Mouse (Mus musculus) kidney, postnatal 0 days (tissue): ENCODE results near the gene Il22ra2. TPM values are rescaled to one million over a fixed set of nuclear protein-coding genes. Genes with fewer than 3 reads are reported as not detected.

Experiments used
- ATAC-seq: fragments of 200-750 bp; cut with Nextera tagmentation; replicated peaks from 2 replicates; pipeline ENCODE4 v1.8.0; 2017; ENCODE audit warnings: low read depth, moderate number of reproducible peaks, moderate TSS enrichment, moderate library complexity; ENCODE audit not compliant: low FRiP score
- DNase-seq: peaks from one replicate; pipeline ENCODE4 v3.0.0-alpha.2; 2016; ENCODE audit warnings: low spot score
- H3K27ac ChIP-seq: fragments of 300-500 bp; sonication (generic); 2 replicates; pipeline ENCODE4 v1.5.1; 2014; ENCODE audit warnings: mild to moderate bottlenecking
- H3K27me3 ChIP-seq: fragments of 300-500 bp; sonication (generic); 2 replicates; pipeline ENCODE4 v1.6.1; 2014; ENCODE audit warnings: low read length, mixed read lengths; ENCODE audit not compliant: insufficient read depth
- H3K36me3 ChIP-seq: fragments of 300-500 bp; sonication (generic); 2 replicates; pipeline ENCODE4 v1.6.1; 2014; ENCODE audit warnings: low read length, mixed read lengths; ENCODE audit not compliant: insufficient read depth
- H3K4me1 ChIP-seq: fragments of 300-500 bp; sonication (generic); replicated peaks from 2 replicates; pipeline ENCODE4 v1.6.1; 2014; ENCODE audit warnings: antibody characterized with exemption, low read length, mixed read lengths; ENCODE audit not compliant: insufficient read depth
- H3K4me2 ChIP-seq: fragments of 300-500 bp; sonication (generic); 2 replicates; pipeline ENCODE4 v1.6.1; 2014; ENCODE audit warnings: mild to moderate bottlenecking, low read length, moderate library complexity, mixed read lengths
- H3K4me3 ChIP-seq: fragments of 300-500 bp; sonication (generic); replicated peaks from 2 replicates; pipeline ENCODE4 v1.5.1; 2014; ENCODE audit warnings: low read depth, low read length
- H3K9ac ChIP-seq: fragments of 300-500 bp; sonication (generic); 2 replicates; pipeline ENCODE4 v1.6.1; 2014; ENCODE audit warnings: low read depth, low read length
- H3K9me3 ChIP-seq: fragments of 300-500 bp; sonication (generic); replicated peaks from 2 replicates; pipeline ENCODE4 v1.6.1; 2016; ENCODE audit warnings: low read length, inconsistent platforms, mixed read lengths
- CTCF ChIP-seq: IDR thresholded peaks from 2 replicates; pipeline ENCODE4 v1.5.1; 2016; ENCODE audit warnings: antibody characterized with exemption, low read depth, mild to moderate bottlenecking, moderate library complexity
- WGBS: fragments of 180-500 bp; shearing (Covaris S2); extraction: QIAGEN DNeasy Blood & Tissue Kit; methylation state at CpG from one replicate; pipeline ENCODE4 v1.1.7; 2014; 5-methylcytosine and 5-hydroxymethylcytosine counted together
- polyA plus RNA-seq: library from polyadenylated mRNA; unstranded; fragments of >200 nt; fragmentation: Nextera tagmentation; extraction: Ambion mirVana; gene quantifications from 2 replicates; pipeline ENCODE4 v1.2.1, GENCODE M21; 2015

Gene Il22ra2
- polyA plus RNA-seq, 1 experiment from 2014 or later, result not detected

DNA sequence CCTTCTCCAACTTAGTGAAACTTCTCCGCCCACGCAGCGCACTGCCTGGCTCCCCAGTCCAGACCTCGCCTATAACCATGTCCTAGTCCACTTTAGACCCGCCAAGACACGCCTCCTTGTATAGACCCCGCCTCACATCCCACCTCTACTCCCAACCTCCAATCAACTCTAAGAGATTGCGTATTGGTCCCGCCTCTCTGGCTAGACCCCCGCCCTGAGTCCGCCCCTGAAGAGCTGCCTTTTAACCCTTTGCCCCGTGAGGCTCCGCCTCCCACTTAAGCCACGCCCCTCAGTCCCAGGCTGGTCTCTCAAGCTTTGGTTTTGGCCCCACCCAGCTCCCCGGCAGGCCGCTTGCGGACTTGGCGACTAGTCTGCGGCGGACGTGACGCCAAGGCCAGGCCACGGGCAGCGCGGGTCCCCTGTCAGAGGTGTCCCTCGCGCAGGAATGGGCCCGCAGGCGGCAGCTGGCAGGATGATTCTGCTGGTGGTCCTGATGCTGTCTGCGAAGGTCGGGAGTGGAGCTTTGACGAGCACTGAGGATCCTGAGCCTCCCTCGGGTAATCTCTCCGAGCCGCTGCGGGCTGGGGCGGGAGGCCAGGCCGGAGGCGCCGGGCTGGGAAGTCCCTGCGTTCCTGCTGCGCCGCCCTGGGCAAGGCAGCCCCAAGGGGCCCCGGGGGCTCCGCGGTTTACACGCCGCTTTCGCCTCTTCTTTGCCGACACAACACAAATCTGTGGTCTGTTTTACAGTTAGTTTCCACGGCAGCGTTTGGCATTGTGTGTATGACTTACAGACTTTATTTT is 30.0 kb upstream of the Il22ra2 start, which contains the start of gene Ifngr1:
Ifngr1 (plus strand) TSS at position 309 of the 801 bp plus-strand sequence.
- H3K4me2 ChIP-seq, result peak within 1 kb of the TSS; percentile 86
- no peaks in the 10 kb centered on the region for H3K27me3 ChIP-seq
- no peaks in the 10 kb centered on the region for H3K36me3 ChIP-seq
- H3K27ac ChIP-seq, result peak within 1 kb of the TSS; percentile 93
- H3K9me3 ChIP-seq, result no peaks in the 10 kb centered on the region
- no peak for TF ChIP-seq CTCF
- WGBS, result under 1% methylated on average over 52 of the region's 52 CpGs
- H3K9ac ChIP-seq, result peak within 1 kb of the TSS; percentile 93
- ATAC-seq, result peak; percentile 100
- H3K4me1 ChIP-seq, result peaks cover 13% of the 10 kb centered on the region; the same call in 1 of the 2 replicates
- peak; percentile 99 for DNase-seq
- H3K4me3 ChIP-seq, result peak within 1 kb of the TSS; percentile 81

GRCm38 (mm10) chr10:19592556-19592955 is 29.2 kb upstream of the Il22ra2 start:
- Histone ChIP-seq H3K4me3 (peak overlapping the region; percentile 81), H3K4me2 (peak overlapping the region; percentile 86), H3K4me1 (peaks cover 13% of the 10 kb centered on the region; the same call in 1 of the 2 replicates), H3K9ac (peak overlapping the region; percentile 93), H3K36me3 (no peaks in the 10 kb centered on the region), H3K27me3 (no peaks in the 10 kb centered on the region), H3K27ac (peak overlapping the region; percentile 93), H3K9me3 (no peaks in the 10 kb centered on the region)
- no peak for DNase-seq
- TF ChIP-seq CTCF, result no peak
- no peak for ATAC-seq
- WGBS, result 2% methylated on average over 3 of the region's 3 CpGs

GRCm38 (mm10) chr10:19593296-19593695 is 28.5 kb upstream of the Il22ra2 start:
- Histone ChIP-seq H3K4me2 (peak overlapping the region; percentile 30; the same call in 1 of the 2 replicates), H3K9me3 (no peaks in the 10 kb centered on the region), H3K27me3 (no peaks in the 10 kb centered on the region), H3K4me1 (peaks cover 13% of the 10 kb centered on the region; the same call in 1 of the 2 replicates), H3K27ac (no peak overlapping the region), H3K9ac (no peak overlapping the region), H3K36me3 (0 out of 2 replicates have a peak, but pooled peaks cover 2% of the 10 kb centered on the region), H3K4me3 (no peak overlapping the region)
- no peak for DNase-seq
- 84% methylated on average over 3 of the region's 3 CpGs for WGBS
- no peak for ATAC-seq
- TF ChIP-seq CTCF, result no peak

- Histone ChIP-seq H3K4me1 (peaks cover 13% of the 10 kb centered on the region; the same call in 1 of the 2 replicates), H3K4me3 (no peak overlapping the region), H3K9me3 (no peaks in the 10 kb centered on the region), H3K36me3 (0 out of 2 replicates have a peak, but pooled peaks cover 9% of the 10 kb centered on the region), H3K4me2 (peak overlapping the region; percentile 30; the same call in 1 of the 2 replicates), H3K9ac (no peak overlapping the region), H3K27me3 (no peaks in the 10 kb centered on the region), H3K27ac (peak overlapping the region; percentile 33; the same call in 1 of the 2 replicates)
- 78% methylated on average over 3 of the region's 3 CpGs for whole genome bisulfite sequencing
- ATAC-seq (no peak), DNase-seq (no peak)
- TF ChIP-seq CTCF, result no peak
Observed at GRCm38 (mm10) chr10:19594201-19594905, 27.4 kb upstream of the Il22ra2 start.

GRCm38 (mm10) chr10:19596866-19597265 is 24.9 kb upstream of the Il22ra2 start:
- Histone ChIP-seq H3K9ac (no peak overlapping the region), H3K36me3 (peaks cover 13% of the 10 kb centered on the region; the same call in 1 of the 2 replicates), H3K27ac (no peak overlapping the region), H3K4me2 (no peak overlapping the region), H3K27me3 (no peaks in the 10 kb centered on the region), H3K9me3 (no peaks in the 10 kb centered on the region), H3K4me3 (no peak overlapping the region), H3K4me1 (peaks cover 13% of the 10 kb centered on the region; the same call in 1 of the 2 replicates)
- no peak for DNase-seq
- WGBS, result 83% methylated on average over 4 of the region's 4 CpGs
- no peak for ATAC-seq
- TF ChIP-seq CTCF, result no peak

GRCm38 (mm10) chr10:19598091-19598490 is 23.7 kb upstream of the Il22ra2 start:
- peak; percentile 47 for DNase-seq
- H3K4me2 ChIP-seq, result no peak overlapping the region
- no peak for TF ChIP-seq CTCF
- H3K4me1 ChIP-seq, result peaks cover 8% of the 10 kb centered on the region; the same call in 1 of the 2 replicates
- H3K4me3 ChIP-seq, result no peak overlapping the region
- 64% methylated on average over 11 of the region's 11 CpGs for WGBS
- peak overlapping the region; percentile 31; the same call in 1 of the 2 replicates for H3K27ac ChIP-seq
- H3K36me3 ChIP-seq, result peaks cover 25% of the 10 kb centered on the region; the same call in 1 of the 2 replicates
- H3K27me3 ChIP-seq, result no peaks in the 10 kb centered on the region
- peak; percentile 79 for ATAC-seq
- no peaks in the 10 kb centered on the region for H3K9me3 ChIP-seq
- no peak overlapping the region for H3K9ac ChIP-seq
